Mouse (Mus musculus): ENCODE measurements at regions not wholly inside any gene's neighbourhood (a gene's known extent, or its start where the extent isn't known, plus 50 kb on each side); places are given as distances from the start of the nearest gene placed in this dataset.
"Not testable (repeated sequence)": the region's sequence is repeated elsewhere in the genome, so short reads cannot be mapped to it uniquely, and the experiment has no call there.

DNA sequence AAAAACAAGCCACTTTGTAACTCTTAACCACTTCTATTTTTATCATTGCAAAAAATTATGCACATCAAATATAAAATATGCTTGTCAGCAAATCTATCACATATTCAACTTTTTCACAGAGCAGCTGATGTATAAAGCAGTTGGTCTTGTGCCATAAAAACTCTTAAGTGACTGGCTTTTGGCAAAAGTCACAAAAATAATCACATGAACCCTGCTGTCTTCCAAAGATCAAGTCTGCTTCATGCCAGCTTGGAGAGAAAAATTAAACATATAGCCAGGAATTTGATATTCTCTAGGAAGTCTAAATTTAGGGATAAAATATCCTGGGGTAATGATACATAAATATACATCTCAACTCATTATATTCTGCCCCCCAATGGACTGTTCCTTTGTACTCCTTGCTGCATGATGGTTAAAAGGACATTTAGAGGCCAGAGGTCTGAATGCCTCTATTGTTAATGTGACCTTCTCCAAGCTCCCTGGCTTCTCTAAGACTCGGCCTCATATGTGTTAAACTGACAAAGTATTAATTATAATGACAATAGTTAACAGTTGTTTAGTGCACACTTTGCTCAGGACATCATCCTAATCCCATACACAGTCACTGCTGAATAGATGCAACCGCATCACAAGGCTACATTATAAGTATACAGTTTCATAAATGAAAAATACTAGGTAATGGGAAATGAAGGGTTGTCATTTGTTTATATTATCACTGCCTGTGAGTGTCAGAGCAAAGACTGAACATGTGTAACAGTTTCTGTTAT lies 422.9 kb upstream of the Hs3st1 start:
- H3K36me3 ChIP-seq (ENCODE audit: control insufficient read depth, insufficient read depth, low read length, poor library complexity, severe bottlenecking): no peaks in the 10 kb centered on the region
- H3K9ac ChIP-seq (ENCODE audit: low read depth, poor library complexity, severe bottlenecking): no peak overlapping the region
- H3K4me1 ChIP-seq (ENCODE audit: control insufficient read depth, insufficient read depth, low read length): no peaks in the 10 kb centered on the region
- no peaks in the 10 kb centered on the region for H3K9me3 ChIP-seq (replicated peaks; ENCODE audit: control insufficient read depth, insufficient read depth, low read length, poor library complexity, severe bottlenecking)
- no peaks in the 10 kb centered on the region for H3K27me3 ChIP-seq (ENCODE audit: control insufficient read depth, insufficient read depth, low read length, poor library complexity, severe bottlenecking)
- no peak overlapping the region for H3K4me3 ChIP-seq (ENCODE audit: low read depth, low read length)
- TF ChIP-seq CTCF (IDR thresholded peaks at IDR 0.05; ENCODE audit: low read depth, low read length) (no peak), EP300 (IDR thresholded peaks at IDR 0.05; ENCODE audit: insufficient read depth, low read depth, low read length) (no peak), POLR2A (IDR thresholded peaks at IDR 0.05; ENCODE audit: insufficient read depth, low read length) (no peak)
- H3K27ac ChIP-seq (ENCODE audit: insufficient read depth, low read length): no peak overlapping the region

DNA sequence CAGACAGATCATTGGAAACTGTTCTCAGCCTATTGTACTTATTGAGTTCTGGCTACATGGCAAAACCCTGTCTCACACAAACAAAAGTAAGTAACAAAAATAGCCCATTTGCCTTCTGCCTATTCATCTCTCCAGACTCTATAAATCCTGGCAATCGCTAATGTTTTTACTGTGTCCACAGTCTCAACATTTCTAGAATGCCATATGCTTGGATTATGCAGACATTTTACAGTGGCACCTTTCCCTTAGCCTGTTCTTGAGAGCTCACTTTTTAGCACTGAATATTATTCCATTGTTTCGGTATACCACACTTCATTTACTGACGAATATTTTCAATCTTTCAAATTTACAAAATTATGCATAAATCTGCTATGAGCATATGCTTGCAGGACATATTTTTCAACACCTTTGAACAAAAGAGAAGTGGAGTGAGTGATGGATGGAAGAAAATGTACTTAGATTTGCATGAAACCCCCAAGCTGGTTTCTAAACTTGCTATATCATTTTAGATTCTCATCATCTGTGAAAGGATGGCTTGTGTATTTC lies 381.5 kb upstream of the Hs3st1 start:
- H3K36me3 ChIP-seq (ENCODE audit: control insufficient read depth, insufficient read depth, low read length, poor library complexity, severe bottlenecking): no peaks in the 10 kb centered on the region
- H3K4me3 ChIP-seq (ENCODE audit: low read depth, low read length): no peak overlapping the region
- no peaks in the 10 kb centered on the region for H3K9me3 ChIP-seq (replicated peaks; ENCODE audit: control insufficient read depth, insufficient read depth, low read length, poor library complexity, severe bottlenecking)
- no peak overlapping the region for H3K27ac ChIP-seq (ENCODE audit: insufficient read depth, low read length)
- no peak for TF ChIP-seq POLR2A (IDR thresholded peaks at IDR 0.05; ENCODE audit: insufficient read depth, low read length)
- no peak for TF ChIP-seq CTCF (IDR thresholded peaks at IDR 0.05; ENCODE audit: low read depth, low read length)
- no peak for TF ChIP-seq EP300 (IDR thresholded peaks at IDR 0.05; ENCODE audit: insufficient read depth, low read depth, low read length)
- no peaks in the 10 kb centered on the region for H3K27me3 ChIP-seq (ENCODE audit: control insufficient read depth, insufficient read depth, low read length, poor library complexity, severe bottlenecking)
- H3K4me1 ChIP-seq (ENCODE audit: control insufficient read depth, insufficient read depth, low read length): no peaks in the 10 kb centered on the region
- H3K9ac ChIP-seq (ENCODE audit: low read depth, poor library complexity, severe bottlenecking): no peak overlapping the region

DNA sequence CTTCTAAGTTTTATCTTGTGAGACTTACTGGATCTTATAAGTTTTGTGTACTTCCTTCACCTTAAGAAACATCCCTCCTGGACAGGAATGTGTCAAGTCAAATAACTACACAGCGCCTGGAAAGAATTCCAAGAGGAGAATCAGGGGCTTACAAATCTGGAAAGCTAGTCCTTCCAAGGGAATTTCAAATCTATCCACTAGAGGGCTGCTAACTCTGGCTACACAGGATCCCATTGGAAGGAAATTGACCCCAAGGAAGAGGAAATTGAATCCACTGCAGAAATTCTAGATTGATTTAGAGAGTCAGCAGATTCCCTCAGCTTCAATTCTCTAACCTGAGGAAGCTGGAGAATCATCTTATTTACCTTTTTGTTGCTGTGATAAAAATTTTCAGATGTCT lies 369.1 kb upstream of the Hs3st1 start:
- no peak for TF ChIP-seq EP300 (IDR thresholded peaks at IDR 0.05; ENCODE audit: insufficient read depth, low read depth, low read length)
- no peak for TF ChIP-seq CTCF (IDR thresholded peaks at IDR 0.05; ENCODE audit: low read depth, low read length)
- no peak for TF ChIP-seq POLR2A (IDR thresholded peaks at IDR 0.05; ENCODE audit: insufficient read depth, low read length)
- Histone ChIP-seq H3K27me3 (ENCODE audit: control insufficient read depth, insufficient read depth, low read length, poor library complexity, severe bottlenecking) (no peaks in the 10 kb centered on the region), H3K9ac (ENCODE audit: low read depth, poor library complexity, severe bottlenecking) (no peak overlapping the region), H3K36me3 (ENCODE audit: control insufficient read depth, insufficient read depth, low read length, poor library complexity, severe bottlenecking) (no peaks in the 10 kb centered on the region), H3K4me3 (ENCODE audit: low read depth, low read length) (no peak overlapping the region), H3K9me3 (replicated peaks; ENCODE audit: control insufficient read depth, insufficient read depth, low read length, poor library complexity, severe bottlenecking) (no peaks in the 10 kb centered on the region), H3K4me1 (ENCODE audit: control insufficient read depth, insufficient read depth, low read length) (no peaks in the 10 kb centered on the region), H3K27ac (ENCODE audit: insufficient read depth, low read length) (no peak overlapping the region)

DNA sequence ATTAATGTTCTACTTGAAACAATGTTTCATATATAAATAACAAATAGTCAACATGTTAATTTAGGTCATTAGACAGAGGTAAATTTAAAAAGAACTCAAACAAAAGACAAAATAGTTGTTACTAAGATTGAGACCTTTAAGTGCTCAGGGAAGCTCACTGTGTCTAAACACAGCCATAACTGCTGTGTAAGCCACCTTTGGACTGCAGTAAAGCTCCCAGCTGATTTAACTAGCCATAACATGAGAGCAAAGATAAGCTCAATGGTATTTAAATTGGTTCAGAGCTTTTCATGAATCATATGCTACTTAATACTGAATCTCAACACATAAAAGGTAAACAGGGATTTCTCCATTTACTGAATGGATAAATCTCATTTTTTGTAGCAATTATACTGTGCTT lies 361.6 kb upstream of the Hs3st1 start:
- H3K27ac ChIP-seq (ENCODE audit: insufficient read depth, low read length): no peak overlapping the region
- no peaks in the 10 kb centered on the region for H3K27me3 ChIP-seq (ENCODE audit: control insufficient read depth, insufficient read depth, low read length, poor library complexity, severe bottlenecking)
- TF ChIP-seq EP300 (IDR thresholded peaks at IDR 0.05; ENCODE audit: insufficient read depth, low read depth, low read length) (no peak), POLR2A (IDR thresholded peaks at IDR 0.05; ENCODE audit: insufficient read depth, low read length) (no peak), CTCF (IDR thresholded peaks at IDR 0.05; ENCODE audit: low read depth, low read length) (no peak)
- no peaks in the 10 kb centered on the region for H3K9me3 ChIP-seq (replicated peaks; ENCODE audit: control insufficient read depth, insufficient read depth, low read length, poor library complexity, severe bottlenecking)
- H3K4me3 ChIP-seq (ENCODE audit: low read depth, low read length): no peak overlapping the region
- H3K9ac ChIP-seq (ENCODE audit: low read depth, poor library complexity, severe bottlenecking): no peak overlapping the region
- H3K4me1 ChIP-seq (ENCODE audit: control insufficient read depth, insufficient read depth, low read length): no peaks in the 10 kb centered on the region
- H3K36me3 ChIP-seq (ENCODE audit: control insufficient read depth, insufficient read depth, low read length, poor library complexity, severe bottlenecking): no peaks in the 10 kb centered on the region

DNA sequence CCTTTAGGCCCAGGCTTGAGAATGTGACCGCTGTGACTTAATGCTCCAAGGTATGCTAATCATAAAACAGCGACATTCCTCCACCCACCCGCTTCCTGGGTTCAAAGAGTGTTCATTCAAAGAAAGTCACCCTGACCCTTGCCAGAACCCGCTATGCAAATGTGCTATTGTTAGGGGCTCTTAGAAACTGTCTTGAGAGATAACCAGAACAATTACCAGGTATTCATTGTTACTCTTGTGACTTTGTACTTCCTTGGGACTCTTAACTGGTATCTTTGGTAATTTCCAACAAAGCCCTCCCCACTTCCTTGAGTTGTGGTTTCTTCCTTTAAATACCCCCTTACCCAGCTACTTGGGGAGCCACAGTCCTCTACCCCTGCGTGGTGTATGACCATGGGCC lies 334.3 kb upstream of the Hs3st1 start:
- not testable (repeated sequence) for H3K9ac ChIP-seq (ENCODE audit: low read depth, poor library complexity, severe bottlenecking); H3K27ac ChIP-seq (ENCODE audit: insufficient read depth, low read length); H3K27me3 ChIP-seq (ENCODE audit: control insufficient read depth, insufficient read depth, low read length, poor library complexity, severe bottlenecking); H3K36me3 ChIP-seq (ENCODE audit: control insufficient read depth, insufficient read depth, low read length, poor library complexity, severe bottlenecking); H3K4me1 ChIP-seq (ENCODE audit: control insufficient read depth, insufficient read depth, low read length); H3K9me3 ChIP-seq (replicated peaks; ENCODE audit: control insufficient read depth, insufficient read depth, low read length, poor library complexity, severe bottlenecking); H3K4me3 ChIP-seq (ENCODE audit: low read depth, low read length)

DNA sequence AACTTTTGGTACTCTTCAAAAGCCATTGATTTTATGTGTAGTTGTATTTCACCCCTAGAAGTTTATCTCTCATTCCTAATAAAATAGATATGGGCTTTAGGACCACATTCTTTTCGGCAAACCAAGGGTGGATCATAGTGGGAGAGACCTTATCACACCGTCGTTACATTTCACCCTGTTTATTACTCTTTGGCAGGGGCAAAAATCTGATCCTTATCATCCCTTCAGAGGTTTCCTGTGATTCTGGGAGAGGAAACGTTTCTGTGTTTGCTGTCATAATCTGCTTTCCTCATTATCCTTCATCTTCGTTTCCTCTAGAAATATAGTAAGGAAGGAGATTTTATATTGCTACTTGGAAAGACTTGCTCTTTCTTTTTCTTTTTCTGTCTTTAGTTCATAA lies 290.0 kb upstream of the Hs3st1 start:
- TF ChIP-seq POLR2A (IDR thresholded peaks at IDR 0.05; ENCODE audit: insufficient read depth, low read length) (no peak), CTCF (IDR thresholded peaks at IDR 0.05; ENCODE audit: low read depth, low read length) (no peak), EP300 (IDR thresholded peaks at IDR 0.05; ENCODE audit: insufficient read depth, low read depth, low read length) (no peak)
- Histone ChIP-seq H3K9ac (ENCODE audit: low read depth, poor library complexity, severe bottlenecking) (no peak overlapping the region), H3K36me3 (ENCODE audit: control insufficient read depth, insufficient read depth, low read length, poor library complexity, severe bottlenecking) (no peaks in the 10 kb centered on the region)

More for the DNA sequence above, 290.0 kb upstream of the Hs3st1 start:
- H3K4me3 ChIP-seq (ENCODE audit: low read depth, low read length): no peak overlapping the region
- H3K27me3 ChIP-seq (ENCODE audit: control insufficient read depth, insufficient read depth, low read length, poor library complexity, severe bottlenecking): no peaks in the 10 kb centered on the region
- H3K9me3 ChIP-seq (replicated peaks; ENCODE audit: control insufficient read depth, insufficient read depth, low read length, poor library complexity, severe bottlenecking): no peaks in the 10 kb centered on the region
- H3K27ac ChIP-seq (ENCODE audit: insufficient read depth, low read length): no peak overlapping the region
- H3K4me1 ChIP-seq (ENCODE audit: control insufficient read depth, insufficient read depth, low read length): no peaks in the 10 kb centered on the region

Measured in ES-Bruce4 (cell line).